Mouse (Mus musculus) kidney, embryonic 15.5 days (tissue): ENCODE results near the gene Olfr1396. TPM values are rescaled to one million over a fixed set of nuclear protein-coding genes. Genes with fewer than 3 reads are reported as not detected.

Experiments
- ATAC-seq: fragments of 200-750 bp; cut with Nextera tagmentation; replicated peaks from 2 replicates; pipeline ENCODE4 v1.8.0; 2017; ENCODE audit warnings: moderate TSS enrichment; ENCODE audit not compliant: low FRiP score
- H3K27ac ChIP-seq: fragments of 300-500 bp; sonication (generic); 2 replicates; pipeline ENCODE4 v1.5.1; 2015; ENCODE audit warnings: mild to moderate bottlenecking, inconsistent platforms
- H3K27me3 ChIP-seq: fragments of 300-500 bp; sonication (generic); 2 replicates; pipeline ENCODE4 v1.6.1; 2015; ENCODE audit warnings: inconsistent platforms
- H3K36me3 ChIP-seq: fragments of 300-500 bp; sonication (generic); 2 replicates; pipeline ENCODE4 v1.6.1; 2015; ENCODE audit warnings: inconsistent platforms
- H3K4me1 ChIP-seq: fragments of 300-500 bp; sonication (generic); 2 replicates; pipeline ENCODE4 v1.6.1; 2015; ENCODE audit warnings: inconsistent platforms
- H3K4me2 ChIP-seq: fragments of 300-500 bp; sonication (generic); 2 replicates; pipeline ENCODE4 v1.6.1; 2015; ENCODE audit warnings: moderate library complexity, mild to moderate bottlenecking, inconsistent platforms
- H3K4me3 ChIP-seq: fragments of 300-500 bp; sonication (generic); replicated peaks from 2 replicates; pipeline ENCODE4 v1.5.1; 2015; ENCODE audit warnings: mild to moderate bottlenecking, inconsistent platforms
- H3K9ac ChIP-seq: fragments of 300-500 bp; sonication (generic); 2 replicates; pipeline ENCODE4 v1.6.1; 2015; ENCODE audit warnings: mild to moderate bottlenecking, inconsistent platforms
- H3K9me3 ChIP-seq: fragments of 300-500 bp; sonication (generic); replicated peaks from 2 replicates; pipeline ENCODE4 v1.6.1; 2016; ENCODE audit warnings: inconsistent platforms
- whole genome bisulfite sequencing: fragments of 180-500 bp; shearing (Covaris S2); methylation state at CpG from one replicate; pipeline ENCODE4 v1.1.7; 2015; ENCODE audit warnings: mixed read lengths; 5-methylcytosine and 5-hydroxymethylcytosine counted together
- polyA plus RNA-seq: library from polyadenylated mRNA; unstranded; fragments of >200 nt; fragmentation: Nextera tagmentation; extraction: Ambion mirVana; gene quantifications from 2 replicates; pipeline ENCODE4 v1.2.1, GENCODE M21; 2015

Gene Olfr1396
- polyA plus RNA-seq, 1 experiment from 2014 or later: not detected

DNA sequence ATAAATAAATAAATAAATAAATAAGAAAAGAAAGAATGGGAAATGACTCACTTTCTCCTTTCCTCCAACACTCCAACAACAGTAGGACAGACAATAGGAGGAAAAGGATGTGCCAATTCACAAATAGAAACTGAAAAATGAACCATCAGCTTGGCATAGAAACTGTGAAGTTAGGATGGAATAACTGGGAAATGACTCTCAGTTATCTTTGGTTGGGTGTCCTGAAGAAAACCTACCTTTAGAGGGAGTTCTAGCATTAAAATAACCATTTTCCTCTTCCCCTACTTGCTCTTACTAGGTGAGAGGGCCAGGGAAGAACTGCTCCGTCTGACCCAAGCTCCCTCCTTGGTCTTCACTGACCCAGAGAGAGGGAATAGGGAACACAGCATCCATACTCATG, 8.9 kb downstream of the Olfr1396 start:
- ATAC-seq: no peak
- Histone ChIP-seq H3K9me3 (no peaks in the 10 kb centered on the region), H3K4me3 (no peak overlapping the region), H3K27ac (no peak overlapping the region), H3K4me2 (no peak overlapping the region), H3K27me3 (0 out of 2 replicates have a peak, but pooled peaks cover 5% of the 10 kb centered on the region), H3K4me1 (peaks cover 6% of the 10 kb centered on the region), H3K9ac (no peak overlapping the region), H3K36me3 (no peaks in the 10 kb centered on the region)
- WGBS: 48% methylated on average over 1 of the region's 1 CpGs

DNA sequence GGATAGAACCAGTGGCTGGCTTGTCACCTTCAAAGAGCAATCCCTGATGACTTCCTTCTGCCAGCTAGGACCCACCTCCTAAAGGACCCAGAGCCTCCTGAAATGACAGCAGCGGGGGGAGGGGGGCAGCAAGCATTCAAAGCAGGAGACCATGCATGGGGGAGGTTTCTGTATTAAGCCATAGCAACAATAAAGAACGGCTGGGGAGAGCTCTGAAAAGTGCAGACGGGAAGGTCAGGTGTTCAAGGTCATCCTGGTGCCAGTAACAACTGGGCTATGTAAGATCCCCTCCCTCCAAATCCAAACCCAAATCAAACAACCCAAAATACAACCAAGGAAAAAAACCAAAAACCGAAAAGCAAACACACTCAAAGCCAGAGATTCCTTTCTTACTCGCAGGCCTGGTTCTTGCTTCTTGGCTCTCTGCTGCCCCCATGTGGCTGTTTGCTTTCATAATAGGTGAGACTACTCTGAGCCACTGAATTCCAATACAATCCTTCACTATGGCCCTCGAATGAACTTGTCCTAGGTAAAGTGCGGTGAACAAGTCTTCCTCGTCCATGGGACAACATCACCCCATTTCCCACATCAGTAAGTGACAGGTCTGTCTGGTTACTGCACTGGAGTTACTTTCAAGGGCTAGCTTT, 11.5 kb downstream of the Olfr1396 start:
- peak overlapping the region; percentile 32; the same call in 1 of the 2 replicates for H3K4me2 ChIP-seq
- peak; percentile 82 for ATAC-seq
- H3K4me1 ChIP-seq: peaks cover 6% of the 10 kb centered on the region
- H3K27me3 ChIP-seq: no peaks in the 10 kb centered on the region
- H3K4me3 ChIP-seq: no peak overlapping the region
- H3K9ac ChIP-seq: no peak overlapping the region
- 11% methylated on average over 8 of the region's 8 CpGs for WGBS
- no peaks in the 10 kb centered on the region for H3K36me3 ChIP-seq
- H3K27ac ChIP-seq: no peak overlapping the region
- no peaks in the 10 kb centered on the region for H3K9me3 ChIP-seq

DNA sequence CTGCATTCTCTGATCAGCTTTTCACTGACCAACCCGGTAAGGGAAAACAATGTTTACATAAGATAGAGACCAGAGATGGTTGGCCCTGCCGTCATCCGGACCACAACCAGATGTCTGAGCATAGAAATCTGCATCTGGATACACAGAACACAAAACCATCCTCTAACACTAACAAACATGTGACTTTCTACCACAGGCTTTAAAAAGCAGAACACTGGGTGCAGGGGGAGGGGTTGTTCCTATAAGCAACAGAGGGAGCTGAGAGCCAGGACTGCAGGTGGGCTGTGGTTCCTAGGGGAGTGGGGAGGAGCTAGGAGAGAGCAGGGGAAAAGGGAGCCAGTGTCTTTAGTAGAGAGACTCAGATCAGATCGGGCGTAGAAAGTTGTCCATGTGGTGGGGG, 13.2 kb downstream of the Olfr1396 start:
- Histone ChIP-seq H3K9ac (no peak overlapping the region), H3K4me1 (peaks cover 3% of the 10 kb centered on the region; the same call in 1 of the 2 replicates), H3K27me3 (no peaks in the 10 kb centered on the region), H3K27ac (no peak overlapping the region), H3K4me3 (no peak overlapping the region), H3K36me3 (no peaks in the 10 kb centered on the region), H3K4me2 (no peak overlapping the region), H3K9me3 (no peaks in the 10 kb centered on the region)
- 68% methylated on average over 5 of the region's 5 CpGs for WGBS
- no peak for ATAC-seq

DNA sequence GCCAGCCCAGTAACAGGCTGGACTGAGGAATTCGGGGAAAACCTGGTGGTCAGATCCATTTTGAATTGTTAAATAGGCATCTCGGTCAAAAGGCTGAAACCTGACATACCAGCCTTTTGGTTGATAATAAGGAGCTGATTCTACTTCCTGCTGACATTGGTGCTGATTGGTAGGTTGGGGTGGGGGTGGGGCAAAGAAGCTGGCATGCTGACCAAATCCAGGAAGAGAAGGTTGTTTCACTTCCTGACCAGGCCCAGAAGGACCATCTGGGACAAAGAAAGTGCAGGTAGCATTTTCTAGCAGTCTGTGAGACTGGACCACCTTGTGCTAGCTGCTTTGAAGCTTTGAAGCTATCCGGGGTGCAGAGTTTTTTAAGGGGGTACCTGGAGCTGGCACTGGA, 14.3 kb downstream of the Olfr1396 start:
- Histone ChIP-seq H3K4me2 (no peak overlapping the region), H3K4me1 (peaks cover 3% of the 10 kb centered on the region; the same call in 1 of the 2 replicates), H3K9ac (no peak overlapping the region), H3K4me3 (no peak overlapping the region), H3K27ac (no peak overlapping the region), H3K36me3 (no peaks in the 10 kb centered on the region), H3K9me3 (no peaks in the 10 kb centered on the region), H3K27me3 (no peaks in the 10 kb centered on the region)
- ATAC-seq: no peak
- 93% methylated on average over 3 of the region's 3 CpGs for WGBS

DNA sequence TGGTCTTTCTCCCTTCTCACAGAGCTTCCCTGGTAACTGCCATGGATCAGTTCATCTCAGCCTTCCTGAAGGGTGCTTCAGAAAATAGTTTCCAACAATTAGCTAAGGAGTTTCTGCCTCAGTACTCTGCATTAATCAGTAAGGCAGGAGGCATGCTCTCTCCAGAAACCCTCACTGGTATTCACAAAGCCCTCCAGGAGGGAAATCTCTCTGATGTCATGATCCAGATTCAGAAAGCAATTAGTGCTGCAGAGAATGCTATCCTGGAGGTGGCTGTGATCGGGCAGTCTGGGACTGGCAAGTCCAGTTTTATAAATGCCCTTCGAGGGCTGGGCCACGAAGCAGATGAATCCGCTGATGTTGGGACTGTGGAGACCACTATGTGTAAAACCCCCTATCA, 19.3 kb downstream of the Olfr1396 start:
- no peak for ATAC-seq
- no peaks in the 10 kb centered on the region for H3K4me1 ChIP-seq
- no peak overlapping the region for H3K4me2 ChIP-seq
- H3K27ac ChIP-seq: no peak overlapping the region
- no peaks in the 10 kb centered on the region for H3K27me3 ChIP-seq
- WGBS: 81% methylated on average over 4 of the region's 4 CpGs
- no peak overlapping the region for H3K9ac ChIP-seq
- no peaks in the 10 kb centered on the region for H3K9me3 ChIP-seq
- no peak overlapping the region for H3K4me3 ChIP-seq
- H3K36me3 ChIP-seq: no peaks in the 10 kb centered on the region

DNA sequence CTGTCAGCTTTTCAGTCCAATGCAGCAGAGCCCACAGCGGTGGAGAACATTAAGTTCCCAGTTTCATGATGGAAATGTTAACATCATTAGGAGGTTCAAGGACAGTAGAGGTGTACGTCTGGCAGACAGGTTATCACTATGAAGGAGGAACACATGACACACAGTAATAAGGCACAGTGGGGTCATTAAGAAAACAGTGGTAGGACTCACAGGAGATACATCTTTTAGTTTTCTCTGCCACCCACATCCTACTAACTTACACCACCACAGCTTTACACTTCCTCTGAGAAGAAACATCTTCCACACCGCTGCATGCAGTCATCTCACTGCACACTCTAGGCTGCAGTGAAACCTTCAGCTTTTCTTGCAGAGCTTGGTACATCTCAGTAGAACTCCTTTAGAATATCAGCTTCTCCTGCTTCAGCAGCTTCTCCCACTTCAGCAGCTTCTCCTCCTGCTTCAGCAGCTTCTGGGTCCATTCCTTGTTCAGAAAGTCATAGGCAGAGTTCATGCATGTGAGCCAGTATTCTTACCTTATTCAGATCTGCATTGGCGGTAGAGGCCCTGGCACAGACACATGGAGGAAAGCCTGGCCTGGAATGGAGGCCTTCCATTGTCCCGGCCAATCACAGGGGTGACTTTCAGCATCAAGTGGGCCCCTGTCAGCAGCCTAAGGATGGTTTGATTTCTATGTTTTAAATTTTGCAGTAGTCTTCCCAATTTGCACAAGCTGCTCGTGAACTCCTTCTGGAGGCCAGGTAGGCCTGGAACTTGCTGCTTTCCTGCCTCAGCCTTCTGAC, 20.6 kb downstream of the Olfr1396 start:
- H3K9ac ChIP-seq: no peak overlapping the region
- H3K27me3 ChIP-seq: no peaks in the 10 kb centered on the region
- H3K4me2 ChIP-seq: no peak overlapping the region
- 90% methylated on average over 6 of the region's 6 CpGs for WGBS
- no peaks in the 10 kb centered on the region for H3K9me3 ChIP-seq
- no peak overlapping the region for H3K4me3 ChIP-seq
- H3K36me3 ChIP-seq: no peaks in the 10 kb centered on the region
- H3K4me1 ChIP-seq: no peaks in the 10 kb centered on the region
- no peak overlapping the region for H3K27ac ChIP-seq
- ATAC-seq: no peak

DNA sequence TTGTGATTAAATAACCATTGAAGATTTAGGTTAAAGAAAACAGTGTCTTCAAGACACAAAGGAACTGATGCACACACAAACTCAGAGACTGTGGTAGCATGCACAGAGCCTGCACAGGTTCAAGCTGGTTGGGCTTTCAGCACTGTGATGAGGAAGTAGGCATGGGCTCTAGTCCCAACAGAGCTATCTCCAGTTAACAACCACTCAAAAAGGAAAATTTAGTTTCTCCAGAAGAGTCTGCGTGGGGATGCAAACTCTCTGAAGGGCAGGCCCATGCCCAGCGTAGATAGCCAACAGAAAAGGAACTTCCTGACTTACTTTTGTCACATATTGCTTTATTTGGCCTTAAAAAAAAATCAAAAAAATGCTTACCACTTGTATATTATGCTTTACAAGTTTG, 21.9 kb downstream of the Olfr1396 start:
- no peak overlapping the region for H3K4me3 ChIP-seq
- no peaks in the 10 kb centered on the region for H3K27me3 ChIP-seq
- H3K4me2 ChIP-seq: no peak overlapping the region
- no peak overlapping the region for H3K27ac ChIP-seq
- H3K4me1 ChIP-seq: peaks cover 6% of the 10 kb centered on the region
- no peak for ATAC-seq
- H3K9ac ChIP-seq: no peak overlapping the region
- H3K36me3 ChIP-seq: no peaks in the 10 kb centered on the region
- 84% methylated on average over 2 of the region's 2 CpGs for WGBS
- no peaks in the 10 kb centered on the region for H3K9me3 ChIP-seq

DNA sequence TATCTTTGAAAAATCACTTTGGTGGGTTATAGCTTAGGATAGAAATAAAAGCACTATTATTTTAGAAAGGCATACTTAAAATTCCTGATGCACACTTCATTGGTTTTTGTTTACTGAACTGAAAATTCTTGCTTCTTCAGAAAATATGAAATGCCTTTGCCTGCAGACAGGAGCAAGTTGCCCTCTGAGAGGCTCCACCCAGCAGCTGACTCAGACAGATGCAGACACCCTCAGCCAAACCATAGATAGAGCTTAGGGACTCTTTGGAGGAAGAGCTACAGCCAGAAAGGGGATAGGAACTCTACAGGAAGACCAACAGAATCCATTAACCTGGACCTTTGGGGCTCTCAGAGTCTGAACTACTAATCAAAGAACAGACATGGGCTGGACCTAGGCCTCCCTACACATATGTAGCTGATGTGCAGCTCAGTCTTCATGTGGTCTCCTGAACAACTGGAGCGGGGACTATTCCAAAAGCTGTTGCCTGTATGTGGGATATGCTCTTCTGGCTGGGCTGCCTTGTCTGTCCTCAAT, 22.6 kb downstream of the Olfr1396 start:
- Histone ChIP-seq H3K4me3 (no peak overlapping the region), H3K27me3 (no peaks in the 10 kb centered on the region), H3K36me3 (no peaks in the 10 kb centered on the region), H3K9me3 (no peaks in the 10 kb centered on the region), H3K4me2 (no peak overlapping the region), H3K4me1 (peaks cover 7% of the 10 kb centered on the region), H3K9ac (no peak overlapping the region), H3K27ac (no peak overlapping the region)
- no peak for ATAC-seq
- WGBS: 94% methylated on average over 1 of the region's 1 CpGs

DNA sequence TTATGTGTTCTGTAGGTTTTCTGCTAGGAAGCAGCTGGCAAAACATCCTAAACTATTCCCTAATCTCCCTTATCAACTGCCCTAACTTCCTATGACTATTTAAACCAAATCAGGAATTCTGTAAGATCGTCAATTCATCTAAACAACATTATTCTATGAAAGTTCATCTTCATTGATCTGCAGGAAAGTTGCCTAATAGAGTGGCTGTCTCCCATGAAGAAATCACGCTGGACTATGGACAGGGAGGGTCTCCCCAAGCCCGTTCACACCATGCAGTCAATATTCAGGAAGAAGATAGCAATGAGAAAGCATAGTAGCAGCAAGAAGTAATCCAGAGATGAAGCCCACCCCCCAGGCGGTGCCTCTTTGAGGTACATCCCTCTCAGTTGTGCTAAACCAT, 23.5 kb downstream of the Olfr1396 start:
- Histone ChIP-seq H3K9ac (no peak overlapping the region), H3K27ac (no peak overlapping the region), H3K27me3 (no peaks in the 10 kb centered on the region), H3K9me3 (no peaks in the 10 kb centered on the region), H3K36me3 (no peaks in the 10 kb centered on the region), H3K4me1 (peaks cover 7% of the 10 kb centered on the region), H3K4me3 (no peak overlapping the region), H3K4me2 (no peak overlapping the region)
- 81% methylated on average over 4 of the region's 4 CpGs for WGBS
- ATAC-seq: no peak

DNA sequence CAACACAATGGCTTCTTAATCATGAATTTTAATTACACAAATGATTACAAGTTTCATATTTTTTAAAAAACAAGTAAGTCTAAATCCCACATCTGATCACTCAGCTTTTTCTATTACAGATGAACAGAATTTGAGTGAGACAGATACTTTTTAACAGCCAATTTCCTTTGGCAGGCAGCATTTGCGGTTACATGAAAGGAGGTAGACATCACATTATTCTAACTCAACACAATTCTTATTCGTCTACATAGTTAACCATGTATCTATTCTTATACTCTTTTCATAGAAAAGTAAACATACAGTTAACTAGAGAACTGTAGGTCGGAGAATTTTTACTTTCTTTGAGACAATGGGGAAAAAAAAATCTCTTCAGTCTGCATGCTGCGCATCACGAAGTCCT, 24.1 kb downstream of the Olfr1396 start:
- Histone ChIP-seq H3K9ac (no peak overlapping the region), H3K27me3 (no peaks in the 10 kb centered on the region), H3K27ac (no peak overlapping the region), H3K4me3 (no peak overlapping the region), H3K4me2 (no peak overlapping the region), H3K36me3 (no peaks in the 10 kb centered on the region), H3K9me3 (no peaks in the 10 kb centered on the region), H3K4me1 (peaks cover 7% of the 10 kb centered on the region)
- no peak for ATAC-seq
- 90% methylated on average over 5 of the region's 5 CpGs for WGBS

DNA sequence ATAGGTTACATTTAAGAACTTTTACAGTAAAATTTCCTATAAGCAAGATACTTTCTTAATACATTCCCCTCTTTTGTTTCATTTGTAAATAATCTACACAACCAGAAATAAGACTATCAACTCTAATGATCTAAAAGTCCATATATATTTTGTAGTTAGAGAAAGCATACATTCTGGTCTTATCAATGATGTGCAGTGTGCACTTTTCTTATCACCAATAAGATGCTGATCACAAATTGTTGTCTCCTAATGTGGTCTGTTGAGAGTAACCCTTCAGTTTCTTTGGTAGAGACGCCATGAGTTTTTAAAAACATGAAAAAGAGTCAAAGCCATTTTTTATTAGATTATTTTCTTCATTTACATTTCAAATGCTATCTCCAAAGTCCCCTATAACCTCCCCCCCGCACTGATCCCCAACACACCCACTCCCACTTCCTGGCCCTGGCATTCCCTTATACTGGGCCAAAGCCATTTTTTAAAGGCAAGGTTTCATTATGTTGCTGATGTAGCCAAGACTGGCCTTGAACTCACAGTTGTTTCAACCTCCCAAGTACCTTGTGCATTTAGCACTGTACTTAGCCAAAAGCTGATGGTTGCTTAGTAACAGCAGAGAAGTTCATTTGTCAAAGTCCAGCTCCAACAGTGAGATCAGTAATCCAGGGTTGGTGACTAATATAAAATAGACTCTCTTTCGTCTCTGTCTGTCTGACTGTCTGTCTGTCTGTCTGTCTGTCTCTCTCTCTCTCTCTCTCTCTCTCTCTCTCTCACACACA, 24.8 kb downstream of the Olfr1396 start:
- H3K4me2 ChIP-seq: no peak overlapping the region
- 81% methylated on average over 3 of the region's 3 CpGs for WGBS
- H3K36me3 ChIP-seq: no peaks in the 10 kb centered on the region
- H3K9me3 ChIP-seq: no peaks in the 10 kb centered on the region
- no peaks in the 10 kb centered on the region for H3K27me3 ChIP-seq
- H3K9ac ChIP-seq: no peak overlapping the region
- H3K27ac ChIP-seq: no peak overlapping the region
- H3K4me1 ChIP-seq: peaks cover 7% of the 10 kb centered on the region
- no peak overlapping the region for H3K4me3 ChIP-seq
- no peak for ATAC-seq
